Mouse (Mus musculus): ENCODE results near the gene Esr1. TPM values are rescaled to one million over a fixed set of nuclear protein-coding genes. Genes with fewer than 3 reads are reported as not detected.

The Esr1 gene
- polyA plus RNA-seq, 2 experiments: 0.79 to 1.1 TPM

DNA sequence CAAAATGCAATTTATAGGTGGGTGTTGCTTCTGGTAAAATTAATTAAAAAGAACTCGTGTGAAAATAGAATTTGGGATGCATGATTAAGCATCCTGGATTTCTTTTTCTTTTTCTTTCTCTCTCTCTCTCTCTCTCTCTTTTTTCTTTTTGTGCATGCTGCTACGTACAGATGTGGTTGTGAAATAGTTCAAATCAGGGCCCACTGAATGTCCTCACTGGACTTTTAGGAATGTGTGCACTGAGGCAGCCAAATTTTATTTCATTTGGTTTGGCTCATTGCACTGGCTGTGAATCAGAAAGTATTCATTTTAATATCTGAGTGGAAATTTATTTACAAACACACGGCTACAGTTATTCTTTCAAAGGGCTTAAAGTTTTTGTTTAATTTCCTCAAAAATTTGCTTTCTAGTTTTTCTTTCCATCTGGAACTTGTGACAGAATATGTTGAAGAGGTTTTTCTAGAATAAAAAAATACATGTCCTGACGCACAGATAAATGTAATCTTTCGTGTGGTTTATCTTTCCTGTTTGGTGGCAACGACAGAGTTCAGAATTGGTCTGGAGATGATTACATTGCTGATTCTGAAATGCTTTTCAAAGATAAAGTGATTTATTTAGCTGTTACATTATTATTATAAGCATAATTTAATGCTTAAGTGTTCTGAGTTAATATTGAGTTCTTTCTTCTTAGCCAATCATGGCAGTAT is 164.8 kb downstream of the Esr1 start:
- no peak for TF ChIP-seq POLR2A (IDR thresholded peaks at IDR 0.05; ENCODE audit: borderline replicate concordance, extremely low read depth, insufficient read depth, insufficient read length)
- H3K9me3 ChIP-seq (ENCODE audit: control insufficient read depth, low read length): no peaks in the 10 kb centered on the region
- H3K36me3 ChIP-seq (ENCODE audit: control insufficient read depth, insufficient read depth, low read length): no peaks in the 10 kb centered on the region
- no peak overlapping the region for H3K4me2 ChIP-seq (replicated peaks; ENCODE audit: low read depth, low read length, severe bottlenecking)
- DNase-seq (ENCODE audit: low spot score): no peak
- H3K4me3 ChIP-seq (replicated peaks; ENCODE audit: low read length): no peak overlapping the region
- H3K9ac ChIP-seq (ENCODE audit: low read depth, low read length, severe bottlenecking): no peak overlapping the region
- WGBS: 74% methylated on average over 6 of the region's 6 CpGs
- H3K27me3 ChIP-seq (ENCODE audit: control insufficient read depth, insufficient read depth, low read length): no peaks in the 10 kb centered on the region
- H3K4me1 ChIP-seq (ENCODE audit: control insufficient read depth, insufficient read depth, low read length): no peaks in the 10 kb centered on the region
- no peak overlapping the region for H3K27ac ChIP-seq (replicated peaks; ENCODE audit: low read depth, low read length)
- ATAC-seq (ENCODE audit: low FRiP score, low read depth): no peak

DNA sequence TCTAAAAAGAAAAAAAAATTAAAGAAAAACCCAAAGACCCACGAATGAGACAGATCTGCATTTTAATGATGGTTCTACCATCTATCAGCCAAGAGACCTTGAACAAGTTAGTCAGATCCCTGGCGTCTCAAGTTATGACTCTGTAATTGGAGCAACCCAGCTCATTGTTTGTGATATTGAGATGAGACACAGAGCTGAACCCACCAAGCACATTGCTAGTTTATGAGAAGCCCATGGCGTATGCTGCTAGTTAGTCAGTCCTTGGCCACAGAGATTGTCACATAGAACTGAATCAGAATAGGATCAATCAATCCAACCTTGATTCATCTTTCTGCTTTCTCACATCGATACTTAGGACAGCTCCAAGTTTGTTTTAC is 165.3 kb downstream of the Esr1 start:
- no peaks in the 10 kb centered on the region for H3K36me3 ChIP-seq (ENCODE audit: control insufficient read depth, insufficient read depth, low read length)
- no peak for ATAC-seq (ENCODE audit: low FRiP score, low read depth)
- no peak overlapping the region for H3K4me3 ChIP-seq (replicated peaks; ENCODE audit: low read length)
- no peaks in the 10 kb centered on the region for H3K4me1 ChIP-seq (ENCODE audit: control insufficient read depth, insufficient read depth, low read length)
- WGBS: 77% methylated on average over 4 of the region's 4 CpGs
- H3K4me2 ChIP-seq (replicated peaks; ENCODE audit: low read depth, low read length, severe bottlenecking): no peak overlapping the region
- no peak overlapping the region for H3K27ac ChIP-seq (replicated peaks; ENCODE audit: low read depth, low read length)
- no peaks in the 10 kb centered on the region for H3K9me3 ChIP-seq (ENCODE audit: control insufficient read depth, low read length)
- no peaks in the 10 kb centered on the region for H3K27me3 ChIP-seq (ENCODE audit: control insufficient read depth, insufficient read depth, low read length)
- TF ChIP-seq POLR2A (IDR thresholded peaks at IDR 0.05; ENCODE audit: borderline replicate concordance, extremely low read depth, insufficient read depth, insufficient read length): no peak
- H3K9ac ChIP-seq (ENCODE audit: low read depth, low read length, severe bottlenecking): no peak overlapping the region
- no peak for DNase-seq (ENCODE audit: low spot score)

DNA sequence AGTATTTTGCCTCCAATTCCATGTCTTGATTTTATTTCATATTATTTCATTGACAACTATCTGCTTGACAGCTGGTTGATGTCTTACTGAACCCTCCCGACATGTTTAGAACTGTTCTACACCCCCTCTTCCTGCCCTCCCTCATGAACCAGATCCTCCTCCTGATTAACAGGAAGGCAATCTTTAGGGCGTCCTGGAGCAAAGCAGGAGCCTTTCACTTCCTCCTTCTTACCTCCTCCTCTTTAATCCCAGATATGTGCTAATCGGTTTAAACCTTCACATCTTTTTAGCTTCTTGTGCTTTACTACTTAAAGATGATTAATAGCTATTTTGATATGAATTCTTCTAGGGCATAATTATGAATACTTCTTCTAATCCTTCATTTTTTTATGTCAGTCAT is 166.6 kb downstream of the Esr1 start:
- Histone ChIP-seq H3K36me3 (ENCODE audit: control insufficient read depth, insufficient read depth, low read length) (no peaks in the 10 kb centered on the region), H3K27ac (replicated peaks; ENCODE audit: low read depth, low read length) (no peak overlapping the region), H3K9me3 (ENCODE audit: control insufficient read depth, low read length) (no peaks in the 10 kb centered on the region), H3K27me3 (ENCODE audit: control insufficient read depth, insufficient read depth, low read length) (no peaks in the 10 kb centered on the region), H3K4me1 (ENCODE audit: control insufficient read depth, insufficient read depth, low read length) (no peaks in the 10 kb centered on the region), H3K4me2 (replicated peaks; ENCODE audit: low read depth, low read length, severe bottlenecking) (no peak overlapping the region), H3K9ac (ENCODE audit: low read depth, low read length, severe bottlenecking) (no peak overlapping the region), H3K4me3 (replicated peaks; ENCODE audit: low read length) (no peak overlapping the region)
- TF ChIP-seq POLR2A (IDR thresholded peaks at IDR 0.05; ENCODE audit: borderline replicate concordance, extremely low read depth, insufficient read depth, insufficient read length): no peak
- ATAC-seq (ENCODE audit: low FRiP score, low read depth): no peak
- no peak for DNase-seq (ENCODE audit: low spot score)
- WGBS: 66% methylated on average over 3 of the region's 3 CpGs

DNA sequence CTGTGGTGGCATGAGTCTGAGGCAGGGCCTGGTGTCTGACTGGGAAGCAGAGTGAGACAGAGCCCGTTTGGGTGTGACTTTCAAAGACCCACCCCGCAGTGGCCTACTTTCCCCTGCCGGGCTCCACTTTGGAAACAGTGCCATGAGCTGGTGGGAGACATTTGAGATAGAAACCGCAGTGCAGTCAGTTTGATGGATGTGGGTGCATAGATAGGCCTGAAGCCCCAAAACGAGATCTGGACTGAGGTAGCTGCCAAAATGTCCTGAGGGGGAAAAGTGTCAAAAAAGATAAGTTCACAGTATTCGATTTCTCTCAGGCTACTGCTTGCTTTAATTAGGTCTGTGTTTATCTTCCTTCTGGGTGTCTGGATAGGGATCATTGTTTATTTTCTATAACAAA is 169.5 kb downstream of the Esr1 start:
- Histone ChIP-seq H3K27ac (replicated peaks; ENCODE audit: low read depth, low read length) (no peak overlapping the region), H3K4me2 (replicated peaks; ENCODE audit: low read depth, low read length, severe bottlenecking) (no peak overlapping the region), H3K9ac (ENCODE audit: low read depth, low read length, severe bottlenecking) (no peak overlapping the region), H3K36me3 (ENCODE audit: control insufficient read depth, insufficient read depth, low read length) (no peaks in the 10 kb centered on the region), H3K4me1 (ENCODE audit: control insufficient read depth, insufficient read depth, low read length) (no peaks in the 10 kb centered on the region), H3K27me3 (ENCODE audit: control insufficient read depth, insufficient read depth, low read length) (no peaks in the 10 kb centered on the region), H3K4me3 (replicated peaks; ENCODE audit: low read length) (no peak overlapping the region), H3K9me3 (ENCODE audit: control insufficient read depth, low read length) (no peaks in the 10 kb centered on the region)
- DNase-seq (ENCODE audit: low spot score): no peak
- TF ChIP-seq POLR2A (IDR thresholded peaks at IDR 0.05; ENCODE audit: borderline replicate concordance, extremely low read depth, insufficient read depth, insufficient read length): no peak
- no peak for ATAC-seq (ENCODE audit: low FRiP score, low read depth)
- 64% methylated on average over 6 of the region's 6 CpGs for WGBS

DNA sequence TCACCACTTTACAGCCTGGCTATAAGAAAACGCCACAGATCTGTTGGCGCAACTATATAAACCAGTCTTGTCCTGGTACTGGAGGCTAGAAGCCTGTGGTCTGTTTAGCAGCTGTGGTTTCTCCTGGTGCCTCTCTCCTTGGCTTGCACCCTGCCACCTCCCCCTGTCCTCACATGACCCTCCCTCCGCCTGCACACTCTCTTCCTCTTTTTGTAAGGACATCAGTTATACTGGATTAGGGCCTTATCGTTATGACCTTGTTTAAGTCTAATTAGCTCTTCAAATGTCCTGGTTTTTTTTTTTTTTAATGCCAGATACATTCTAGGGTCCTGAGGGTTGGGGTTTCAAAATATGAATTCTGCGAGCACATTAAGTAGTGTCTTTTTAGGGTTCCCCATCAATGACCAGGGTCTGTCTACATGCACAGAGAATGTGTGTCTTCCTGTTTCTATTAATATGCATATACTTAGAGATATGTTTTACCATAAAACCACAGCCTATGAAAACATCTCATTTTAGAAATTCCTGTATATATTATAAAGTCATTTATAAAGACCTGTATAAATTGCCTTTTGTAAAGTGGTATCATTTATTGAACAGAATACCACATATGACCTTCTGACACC is 175.7 kb downstream of the Esr1 start:
- WGBS: 82% methylated on average over 5 of the region's 5 CpGs
- no peak for DNase-seq (ENCODE audit: low spot score)
- Histone ChIP-seq H3K27ac (replicated peaks; ENCODE audit: low read depth, low read length) (no peak overlapping the region), H3K4me1 (ENCODE audit: control insufficient read depth, insufficient read depth, low read length) (no peaks in the 10 kb centered on the region), H3K9me3 (ENCODE audit: control insufficient read depth, low read length) (no peaks in the 10 kb centered on the region), H3K4me2 (replicated peaks; ENCODE audit: low read depth, low read length, severe bottlenecking) (no peak overlapping the region), H3K36me3 (ENCODE audit: control insufficient read depth, insufficient read depth, low read length) (no peaks in the 10 kb centered on the region), H3K9ac (ENCODE audit: low read depth, low read length, severe bottlenecking) (no peak overlapping the region), H3K27me3 (ENCODE audit: control insufficient read depth, insufficient read depth, low read length) (no peaks in the 10 kb centered on the region), H3K4me3 (replicated peaks; ENCODE audit: low read length) (no peak overlapping the region)
- TF ChIP-seq POLR2A (IDR thresholded peaks at IDR 0.05; ENCODE audit: borderline replicate concordance, extremely low read depth, insufficient read depth, insufficient read length): no peak
- no peak for ATAC-seq (ENCODE audit: low FRiP score, low read depth)

Measured in limb, embryonic 14.5 days (tissue).